Mouse (Mus musculus): Measurements from ENCODE around the gene Etv1. TPM values are rescaled to one million over a fixed set of nuclear protein-coding genes. Genes with fewer than 3 reads are reported as not detected.

Gene Etv1
- polyA plus RNA-seq, 2 experiments, result 0.16 to 0.88 TPM

GRCm38 (mm10) chr12:38849994-38850393 is 70.8 kb downstream of the Etv1 start:
- no peak overlapping the region for H3K4me3 ChIP-seq (ENCODE audit: insufficient read depth in 1 of 2, low read depth in 2 of 2, low read length in 2 of 2)
- no peaks in the 10 kb centered on the region for H3K36me3 ChIP-seq (replicated peaks; ENCODE audit: control insufficient read depth, insufficient read depth, low read depth)
- H3K9ac ChIP-seq (replicated peaks), result no peak overlapping the region
- no peak for DNase-seq (ENCODE audit: low read depth in 3 of 3, low spot score in 3 of 3)
- H3K9me3 ChIP-seq (ENCODE audit: control insufficient read depth, low read length), result no peaks in the 10 kb centered on the region
- no peak for ATAC-seq (ENCODE audit: insufficient read depth)
- TF ChIP-seq CTCF (IDR thresholded peaks at IDR 0.05; ENCODE audit: low read depth), result no peak
- TF ChIP-seq EP300 (IDR thresholded peaks at IDR 0.05; ENCODE audit: low read depth), result no peak
- H3K4me1 ChIP-seq (replicated peaks; ENCODE audit: control insufficient read depth in 2 of 2, insufficient read depth in 2 of 2, low read length in 1 of 2), result no peaks in the 10 kb centered on the region
- no peak overlapping the region for H3K27ac ChIP-seq
- no peak overlapping the region for H3K4me2 ChIP-seq (ENCODE audit: low read depth)
- no peaks in the 10 kb centered on the region for H3K27me3 ChIP-seq (ENCODE audit: control insufficient read depth, insufficient read depth, low read length)
- WGBS (ENCODE audit: insufficient replicate concordance), result 70% methylated on average over 5 of the region's 5 CpGs

- 54% methylated on average over 5 of the region's 5 CpGs for WGBS (ENCODE audit: insufficient replicate concordance)
- H3K9ac ChIP-seq (replicated peaks), result no peak overlapping the region
- no peak overlapping the region for H3K27ac ChIP-seq
- no peak for TF ChIP-seq EP300 (IDR thresholded peaks at IDR 0.05; ENCODE audit: low read depth)
- TF ChIP-seq CTCF (IDR thresholded peaks at IDR 0.05; ENCODE audit: low read depth), result no peak
- no peaks in the 10 kb centered on the region for H3K36me3 ChIP-seq (replicated peaks; ENCODE audit: control insufficient read depth, insufficient read depth, low read depth)
- DNase-seq (ENCODE audit: low read depth in 3 of 3, low spot score in 3 of 3), result no peak
- H3K4me2 ChIP-seq (ENCODE audit: low read depth), result no peak overlapping the region
- H3K9me3 ChIP-seq (ENCODE audit: control insufficient read depth, low read length), result no peaks in the 10 kb centered on the region
- ATAC-seq (ENCODE audit: insufficient read depth), result no peak
- H3K4me1 ChIP-seq (replicated peaks; ENCODE audit: control insufficient read depth in 2 of 2, insufficient read depth in 2 of 2, low read length in 1 of 2), result no peaks in the 10 kb centered on the region
- no peaks in the 10 kb centered on the region for H3K27me3 ChIP-seq (ENCODE audit: control insufficient read depth, insufficient read depth, low read length)
- H3K4me3 ChIP-seq (ENCODE audit: insufficient read depth in 1 of 2, low read depth in 2 of 2, low read length in 2 of 2), result no peak overlapping the region
Observed at GRCm38 (mm10) chr12:38854274-38854673, 75.1 kb downstream of the Etv1 start.

- Histone ChIP-seq H3K27ac (no peak overlapping the region), H3K4me1 (replicated peaks; ENCODE audit: control insufficient read depth in 2 of 2, insufficient read depth in 2 of 2, low read length in 1 of 2) (no peaks in the 10 kb centered on the region), H3K9ac (replicated peaks) (no peak overlapping the region), H3K9me3 (ENCODE audit: control insufficient read depth, low read length) (no peaks in the 10 kb centered on the region), H3K27me3 (ENCODE audit: control insufficient read depth, insufficient read depth, low read length) (no peaks in the 10 kb centered on the region), H3K4me2 (ENCODE audit: low read depth) (no peak overlapping the region), H3K4me3 (ENCODE audit: insufficient read depth in 1 of 2, low read depth in 2 of 2, low read length in 2 of 2) (no peak overlapping the region), H3K36me3 (replicated peaks; ENCODE audit: control insufficient read depth, insufficient read depth, low read depth) (no peaks in the 10 kb centered on the region)
- WGBS (ENCODE audit: insufficient replicate concordance), result 60% methylated on average over 6 of the region's 6 CpGs
- DNase-seq (ENCODE audit: low read depth in 3 of 3, low spot score in 3 of 3) (no peak), ATAC-seq (ENCODE audit: insufficient read depth) (no peak)
- TF ChIP-seq EP300 (IDR thresholded peaks at IDR 0.05; ENCODE audit: low read depth), result no peak
- TF ChIP-seq CTCF (IDR thresholded peaks at IDR 0.05; ENCODE audit: low read depth), result no peak
Observed at GRCm38 (mm10) chr12:38854751-38855150, 75.6 kb downstream of the Etv1 start.

GRCm38 (mm10) chr12:38859675-38860074 is 80.5 kb downstream of the Etv1 start:
- no peak overlapping the region for H3K27ac ChIP-seq

GRCm38 (mm10) chr12:38860168-38861115 is 81.3 kb downstream of the Etv1 start:
- ATAC-seq (ENCODE audit: insufficient read depth) (no peak), DNase-seq (ENCODE audit: low read depth in 3 of 3, low spot score in 3 of 3) (no peak)
- Histone ChIP-seq H3K27ac (no peak overlapping the region), H3K9me3 (ENCODE audit: control insufficient read depth, low read length) (no peaks in the 10 kb centered on the region), H3K4me1 (replicated peaks; ENCODE audit: control insufficient read depth in 2 of 2, insufficient read depth in 2 of 2, low read length in 1 of 2) (no peaks in the 10 kb centered on the region), H3K9ac (replicated peaks) (no peak overlapping the region), H3K4me3 (ENCODE audit: insufficient read depth in 1 of 2, low read depth in 2 of 2, low read length in 2 of 2) (no peak overlapping the region), H3K4me2 (ENCODE audit: low read depth) (no peak overlapping the region), H3K36me3 (replicated peaks; ENCODE audit: control insufficient read depth, insufficient read depth, low read depth) (no peaks in the 10 kb centered on the region), H3K27me3 (ENCODE audit: control insufficient read depth, insufficient read depth, low read length) (no peaks in the 10 kb centered on the region)
- TF ChIP-seq CTCF (IDR thresholded peaks at IDR 0.05; ENCODE audit: low read depth) (no peak), EP300 (IDR thresholded peaks at IDR 0.05; ENCODE audit: low read depth) (no peak)
- WGBS (ENCODE audit: insufficient replicate concordance), result 45% methylated on average over 7 of the region's 7 CpGs

More at GRCm38 (mm10) chr12:38859675-38860074, 80.5 kb downstream of the Etv1 start:
- ATAC-seq (ENCODE audit: insufficient read depth) (no peak), DNase-seq (ENCODE audit: low read depth in 3 of 3, low spot score in 3 of 3) (no peak)
- H3K9ac ChIP-seq (replicated peaks), result no peak overlapping the region
- H3K27me3 ChIP-seq (ENCODE audit: control insufficient read depth, insufficient read depth, low read length), result no peaks in the 10 kb centered on the region
- H3K4me3 ChIP-seq (ENCODE audit: insufficient read depth in 1 of 2, low read depth in 2 of 2, low read length in 2 of 2), result no peak overlapping the region
- 56% methylated on average over 4 of the region's 4 CpGs for WGBS (ENCODE audit: insufficient replicate concordance)
- no peaks in the 10 kb centered on the region for H3K4me1 ChIP-seq (replicated peaks; ENCODE audit: control insufficient read depth in 2 of 2, insufficient read depth in 2 of 2, low read length in 1 of 2)
- no peaks in the 10 kb centered on the region for H3K36me3 ChIP-seq (replicated peaks; ENCODE audit: control insufficient read depth, insufficient read depth, low read depth)
- no peak overlapping the region for H3K4me2 ChIP-seq (ENCODE audit: low read depth)
- H3K9me3 ChIP-seq (ENCODE audit: control insufficient read depth, low read length), result no peaks in the 10 kb centered on the region
- no peak for TF ChIP-seq EP300 (IDR thresholded peaks at IDR 0.05; ENCODE audit: low read depth)
- no peak for TF ChIP-seq CTCF (IDR thresholded peaks at IDR 0.05; ENCODE audit: low read depth)
